Mouse (Mus musculus): ENCODE measurements around the gene Gm5127. TPM values are rescaled to one million over a fixed set of nuclear protein-coding genes. Genes with fewer than 3 reads are reported as not detected.

Gm5127 gene
- total RNA-seq (2012; rRNA removed): not detected in 2 replicates

DNA sequence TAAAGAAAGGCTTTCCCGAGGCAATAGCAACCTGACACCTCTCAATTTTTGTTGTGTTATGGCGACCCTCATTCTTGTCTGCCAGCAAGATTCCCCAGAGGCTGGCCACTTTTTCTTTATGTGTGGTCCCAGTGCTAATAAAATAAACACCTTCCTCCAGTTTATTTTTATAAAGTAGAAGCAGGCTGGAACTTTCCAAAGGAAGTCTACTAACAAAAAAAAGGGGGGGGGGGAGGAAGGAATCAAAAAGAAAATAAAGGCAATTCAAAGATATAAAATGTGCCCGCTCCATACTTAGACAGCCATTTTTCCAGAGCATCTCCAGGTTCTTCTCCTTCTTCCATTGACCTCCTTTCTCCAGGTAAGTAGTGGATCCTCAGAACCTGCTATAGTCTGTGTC lies at the start of gene Gm5127:
Gene Gm5127, plus strand, starts transcription at position 301 of the 400 bp plus-strand sequence.
- no peaks in the 10 kb centered on the region for H3K4me1 ChIP-seq (ENCODE audit: control insufficient read depth in 2 of 2, insufficient read depth in 2 of 2, low read length in 2 of 2, poor library complexity in 1 of 2)
- H3K9ac ChIP-seq (ENCODE audit: insufficient read depth, low read depth, low read length, poor library complexity, severe bottlenecking): no peak within 1 kb of the TSS
- no peak for TF ChIP-seq ZC3H11A (IDR thresholded peaks at IDR 0.05; ENCODE audit: borderline replicate concordance, low read depth, low read length)
- DNase-seq (ENCODE audit: low read depth, low spot score): no peak
- in situ Hi-C loops (cut with MboI; ENCODE audit: low sequenced_read_pairs in 2 of 2, unreplicated experiment in 2 of 2): no loop called here
- no peaks in the 10 kb centered on the region for H3K36me3 ChIP-seq (ENCODE audit: control insufficient read depth, insufficient read depth, low read length, poor library complexity, severe bottlenecking)
- no peak within 1 kb of the TSS for H3K4me3 ChIP-seq (ENCODE audit: insufficient read depth in 1 of 2, low read depth in 1 of 2, low read length in 2 of 2, poor library complexity in 1 of 2, severe bottlenecking in 1 of 2)
- H3K27ac ChIP-seq (ENCODE audit: insufficient read depth, low read depth, low read length, poor library complexity, severe bottlenecking): no peak within 1 kb of the TSS
- no peaks in the 10 kb centered on the region for H3K9me3 ChIP-seq (ENCODE audit: control insufficient read depth, insufficient read depth, low read depth, low read length)

GRCm38 (mm10) chrX:106536359-106536758 lies 46.6 kb upstream of the Gm5127 start:
- no peaks in the 10 kb centered on the region for H3K9me3 ChIP-seq (ENCODE audit: control insufficient read depth, insufficient read depth, low read depth, low read length)
- in situ Hi-C loops (cut with MboI; ENCODE audit: low sequenced_read_pairs in 2 of 2, unreplicated experiment in 2 of 2): no loop called here
- no peak overlapping the region for H3K27ac ChIP-seq (ENCODE audit: insufficient read depth, low read depth, low read length, poor library complexity, severe bottlenecking)
- no peak for DNase-seq (ENCODE audit: low read depth, low spot score)
- no peak overlapping the region for H3K9ac ChIP-seq (ENCODE audit: insufficient read depth, low read depth, low read length, poor library complexity, severe bottlenecking)
- H3K4me1 ChIP-seq (ENCODE audit: control insufficient read depth in 2 of 2, insufficient read depth in 2 of 2, low read length in 2 of 2, poor library complexity in 1 of 2): no peaks in the 10 kb centered on the region
- H3K36me3 ChIP-seq (ENCODE audit: control insufficient read depth, insufficient read depth, low read length, poor library complexity, severe bottlenecking): no peaks in the 10 kb centered on the region
- no peak overlapping the region for H3K4me3 ChIP-seq (ENCODE audit: insufficient read depth in 1 of 2, low read depth in 1 of 2, low read length in 2 of 2, poor library complexity in 1 of 2, severe bottlenecking in 1 of 2)
- no peak for TF ChIP-seq MAFK (IDR thresholded peaks at IDR 0.05; ENCODE audit: insufficient read depth, low read depth, low read length)
- no peak for TF ChIP-seq CHD2 (IDR thresholded peaks at IDR 0.05; ENCODE audit: low read depth, low read length)
- TF ChIP-seq HCFC1 (IDR thresholded peaks at IDR 0.05; ENCODE audit: borderline replicate concordance, insufficient read depth, low read length): no peak
- no peak for TF ChIP-seq ZC3H11A (IDR thresholded peaks at IDR 0.05; ENCODE audit: borderline replicate concordance, low read depth, low read length)
- no peak for TF ChIP-seq ZNF384 (IDR thresholded peaks at IDR 0.05; ENCODE audit: low read depth, low read length)

- TF ChIP-seq CHD2 (IDR thresholded peaks at IDR 0.05; ENCODE audit: low read depth, low read length) (no peak), MAFK (IDR thresholded peaks at IDR 0.05; ENCODE audit: insufficient read depth, low read depth, low read length) (no peak), ZC3H11A (IDR thresholded peaks at IDR 0.05; ENCODE audit: borderline replicate concordance, low read depth, low read length) (no peak), HCFC1 (IDR thresholded peaks at IDR 0.05; ENCODE audit: borderline replicate concordance, insufficient read depth, low read length) (no peak), ZNF384 (IDR thresholded peaks at IDR 0.05; ENCODE audit: low read depth, low read length) (no peak)
Observed at GRCm38 (mm10) chrX:106555457-106555856, 27.5 kb upstream of the Gm5127 start.

DNA sequence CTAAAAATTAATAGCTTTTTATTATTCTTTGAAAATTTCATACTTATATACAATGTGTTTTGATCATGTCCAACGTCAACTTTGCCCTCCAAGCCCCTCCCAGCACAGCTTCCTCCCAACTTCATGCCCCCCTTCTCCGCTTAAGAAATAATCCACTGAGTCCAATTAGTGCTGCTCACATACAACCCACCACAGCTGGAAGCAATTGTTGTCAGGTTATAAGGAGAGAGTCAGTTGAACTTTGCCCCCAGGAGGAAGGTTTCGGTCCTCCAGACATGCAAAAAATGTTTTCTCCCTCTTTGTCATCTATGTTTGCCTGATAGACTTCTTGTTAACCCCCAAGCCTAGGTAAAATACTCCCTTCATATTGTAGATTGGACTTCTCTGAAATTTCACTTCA lies 4.0 kb upstream of the Gm5127 start:
- no peak for DNase-seq (ENCODE audit: low read depth, low spot score)
- H3K9ac ChIP-seq (ENCODE audit: insufficient read depth, low read depth, low read length, poor library complexity, severe bottlenecking): no peak overlapping the region
- in situ Hi-C loops (cut with MboI; ENCODE audit: low sequenced_read_pairs in 2 of 2, unreplicated experiment in 2 of 2): no loop called here
- no peaks in the 10 kb centered on the region for H3K4me1 ChIP-seq (ENCODE audit: control insufficient read depth in 2 of 2, insufficient read depth in 2 of 2, low read length in 2 of 2, poor library complexity in 1 of 2)
- no peaks in the 10 kb centered on the region for H3K9me3 ChIP-seq (ENCODE audit: control insufficient read depth, insufficient read depth, low read depth, low read length)
- H3K4me3 ChIP-seq (ENCODE audit: insufficient read depth in 1 of 2, low read depth in 1 of 2, low read length in 2 of 2, poor library complexity in 1 of 2, severe bottlenecking in 1 of 2): no peak overlapping the region
- H3K36me3 ChIP-seq (ENCODE audit: control insufficient read depth, insufficient read depth, low read length, poor library complexity, severe bottlenecking): no peaks in the 10 kb centered on the region
- H3K27ac ChIP-seq (ENCODE audit: insufficient read depth, low read depth, low read length, poor library complexity, severe bottlenecking): no peak overlapping the region
- no peak for TF ChIP-seq MAFK (IDR thresholded peaks at IDR 0.05; ENCODE audit: insufficient read depth, low read depth, low read length)
- no peak for TF ChIP-seq ZC3H11A (IDR thresholded peaks at IDR 0.05; ENCODE audit: borderline replicate concordance, low read depth, low read length)

More at GRCm38 (mm10) chrX:106555457-106555856, 27.5 kb upstream of the Gm5127 start:
- no peaks in the 10 kb centered on the region for H3K4me1 ChIP-seq (ENCODE audit: control insufficient read depth in 2 of 2, insufficient read depth in 2 of 2, low read length in 2 of 2, poor library complexity in 1 of 2)
- H3K9ac ChIP-seq (ENCODE audit: insufficient read depth, low read depth, low read length, poor library complexity, severe bottlenecking): no peak overlapping the region
- H3K9me3 ChIP-seq (ENCODE audit: control insufficient read depth, insufficient read depth, low read depth, low read length): no peaks in the 10 kb centered on the region
- no peak overlapping the region for H3K27ac ChIP-seq (ENCODE audit: insufficient read depth, low read depth, low read length, poor library complexity, severe bottlenecking)
- in situ Hi-C loops (cut with MboI; ENCODE audit: low sequenced_read_pairs in 2 of 2, unreplicated experiment in 2 of 2): no loop called here
- H3K4me3 ChIP-seq (ENCODE audit: insufficient read depth in 1 of 2, low read depth in 1 of 2, low read length in 2 of 2, poor library complexity in 1 of 2, severe bottlenecking in 1 of 2): no peak overlapping the region
- no peaks in the 10 kb centered on the region for H3K36me3 ChIP-seq (ENCODE audit: control insufficient read depth, insufficient read depth, low read length, poor library complexity, severe bottlenecking)
- no peak for DNase-seq (ENCODE audit: low read depth, low spot score)

- Histone ChIP-seq H3K9ac (ENCODE audit: insufficient read depth, low read depth, low read length, poor library complexity, severe bottlenecking) (no peak overlapping the region), H3K36me3 (ENCODE audit: control insufficient read depth, insufficient read depth, low read length, poor library complexity, severe bottlenecking) (no peaks in the 10 kb centered on the region), H3K4me3 (ENCODE audit: insufficient read depth in 1 of 2, low read depth in 1 of 2, low read length in 2 of 2, poor library complexity in 1 of 2, severe bottlenecking in 1 of 2) (no peak overlapping the region), H3K4me1 (ENCODE audit: control insufficient read depth in 2 of 2, insufficient read depth in 2 of 2, low read length in 2 of 2, poor library complexity in 1 of 2) (no peaks in the 10 kb centered on the region), H3K9me3 (ENCODE audit: control insufficient read depth, insufficient read depth, low read depth, low read length) (no peaks in the 10 kb centered on the region), H3K27ac (ENCODE audit: insufficient read depth, low read depth, low read length, poor library complexity, severe bottlenecking) (no peak overlapping the region)
- no peak for DNase-seq (ENCODE audit: low read depth, low spot score)
- in situ Hi-C loops (cut with MboI; ENCODE audit: low sequenced_read_pairs in 2 of 2, unreplicated experiment in 2 of 2): no loop called here
- no peak for TF ChIP-seq CHD2 (IDR thresholded peaks at IDR 0.05; ENCODE audit: low read depth, low read length)
- TF ChIP-seq MAFK (IDR thresholded peaks at IDR 0.05; ENCODE audit: insufficient read depth, low read depth, low read length): no peak
- TF ChIP-seq ZNF384 (IDR thresholded peaks at IDR 0.05; ENCODE audit: low read depth, low read length): no peak
- TF ChIP-seq HCFC1 (IDR thresholded peaks at IDR 0.05; ENCODE audit: borderline replicate concordance, insufficient read depth, low read length): no peak
- no peak for TF ChIP-seq ZC3H11A (IDR thresholded peaks at IDR 0.05; ENCODE audit: borderline replicate concordance, low read depth, low read length)
Observed at GRCm38 (mm10) chrX:106580410-106580809, 2.6 kb upstream of the Gm5127 start.

All from ES-E14 (cell line).